Mouse (Mus musculus): ENCODE data around the gene AI182371. TPM values are rescaled to one million over a fixed set of nuclear protein-coding genes. Genes with fewer than 3 reads are reported as not detected.
A peak's percentile ranks its signal among the peaks of the same experiment; 100 is the strongest.

The AI182371 gene
- total RNA-seq (2021): not detected
- long read RNA-seq, experiment 1: 0 reads
- long read RNA-seq, experiment 2: 0 reads

DNA sequence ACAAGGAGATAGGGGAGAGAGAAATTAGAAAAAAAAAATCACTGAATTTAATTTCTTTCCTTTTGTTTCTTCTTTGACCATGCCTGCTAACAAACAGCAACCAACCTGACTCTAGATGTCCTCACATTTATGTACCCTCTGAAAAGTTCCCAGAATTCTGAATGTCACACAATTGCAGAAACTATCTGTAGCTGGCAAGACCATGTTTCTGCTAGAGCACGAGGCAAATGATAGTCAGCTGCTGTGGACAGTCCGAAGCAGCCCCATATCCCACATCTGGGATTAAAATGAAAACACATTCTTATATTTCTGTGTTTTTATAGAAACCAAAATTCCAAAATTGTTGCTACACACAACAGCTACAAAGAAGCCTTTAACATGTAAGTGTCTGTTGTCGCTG, at the start of gene AI182371:
Gene AI182371 (minus strand): TSS at position 101 of the 400 bp plus-strand sequence.
- no peak within 1 kb of the TSS for H3K4me3 ChIP-seq
- no peak within 1 kb of the TSS for H3K27ac ChIP-seq
- intact Hi-C loops (cut with DNase I): no loop called here
- DNase-seq: no peak
- TF ChIP-seq CTCF (IDR thresholded peaks at IDR 0.05): no peak

- intact Hi-C loops (cut with DNase I): no loop called here
- no peak for DNase-seq
- Histone ChIP-seq H3K27ac (no peak overlapping the region), H3K4me3 (no peak overlapping the region)
- no peak for TF ChIP-seq CTCF (IDR thresholded peaks at IDR 0.05)
Observed at GRCm38 (mm10) chr2:35148806-35149205, 47.5 kb upstream of the AI182371 start.

DNA sequence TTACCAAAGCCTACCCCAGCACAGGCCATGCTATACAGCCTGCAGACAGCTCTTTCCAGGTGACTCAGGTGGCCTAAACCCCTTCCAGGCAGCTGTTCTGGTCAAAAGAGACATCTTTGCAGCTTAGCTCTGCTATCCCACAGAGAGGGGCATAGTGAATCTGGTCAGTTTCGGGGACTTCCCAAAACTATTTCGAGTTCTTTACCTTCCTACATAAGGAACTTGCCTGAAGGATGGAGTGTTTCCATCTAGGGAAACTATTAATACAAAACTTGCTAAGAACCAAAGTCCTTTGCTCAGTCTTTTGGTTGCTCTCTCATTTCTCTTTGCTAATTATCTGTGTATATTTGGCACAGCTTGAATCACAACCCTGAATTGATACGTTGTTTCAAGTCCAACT, 40.3 kb upstream of the AI182371 start:
- Histone ChIP-seq H3K4me3 (no peak overlapping the region), H3K27ac (no peak overlapping the region)
- no peak for TF ChIP-seq CTCF (IDR thresholded peaks at IDR 0.05)
- DNase-seq: no peak
- intact Hi-C loops (cut with DNase I): no loop called here

DNA sequence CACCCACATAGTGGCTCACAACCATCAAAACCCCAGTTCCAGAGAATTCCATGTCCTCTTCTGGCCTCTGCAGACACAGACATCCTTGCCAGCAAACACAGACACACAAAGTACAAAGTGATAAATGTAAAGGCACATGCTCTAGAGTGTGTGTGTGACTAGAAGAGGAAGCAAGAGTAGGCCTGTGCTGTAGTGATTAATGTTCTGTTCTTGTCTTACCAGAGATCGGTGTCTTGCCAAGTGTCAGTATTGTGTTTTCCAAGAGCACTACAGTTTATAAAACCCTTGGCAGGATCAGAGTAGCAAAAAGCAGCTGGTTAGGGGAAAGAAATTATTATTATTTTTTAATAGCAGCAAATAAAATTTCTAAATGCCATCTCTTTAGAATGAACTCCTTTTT, 37.2 kb upstream of the AI182371 start:
- Histone ChIP-seq H3K27ac (no peak overlapping the region), H3K4me3 (no peak overlapping the region)
- DNase-seq: no peak
- TF ChIP-seq CTCF (IDR thresholded peaks at IDR 0.05): no peak
- intact Hi-C loops (cut with DNase I): no loop called here

- H3K27ac ChIP-seq: no peak overlapping the region
- TF ChIP-seq CTCF (IDR thresholded peaks at IDR 0.05): no peak
- H3K4me3 ChIP-seq: no peak overlapping the region
- DNase-seq: no peak
- intact Hi-C loops (cut with DNase I): no loop called here
Observed at GRCm38 (mm10) chr2:35133891-35134290, 32.5 kb upstream of the AI182371 start.

GRCm38 (mm10) chr2:35132662-35133055, 31.3 kb upstream of the AI182371 start:
- DNase-seq: no peak
- intact Hi-C loops (cut with DNase I): no loop called here
- no peak for TF ChIP-seq CTCF (IDR thresholded peaks at IDR 0.05)
- Histone ChIP-seq H3K4me3 (peak overlapping the region; percentile 72), H3K27ac (peak overlapping the region; percentile 85)

GRCm38 (mm10) chr2:35131991-35132661, 30.8 kb upstream of the AI182371 start:
- TF ChIP-seq CTCF (IDR thresholded peaks at IDR 0.05): peak; percentile 11; the same call in 1 of the 2 replicates

GRCm38 (mm10) chr2:35131491-35131890, 30.1 kb upstream of the AI182371 start:
- DNase-seq: no peak
- intact Hi-C loops (cut with DNase I): no loop called here
- Histone ChIP-seq H3K27ac (peak overlapping the region; percentile 85), H3K4me3 (peak overlapping the region; percentile 72)
- TF ChIP-seq CTCF (IDR thresholded peaks at IDR 0.05): no peak

More at GRCm38 (mm10) chr2:35131991-35132661, 30.8 kb upstream of the AI182371 start:
- peak overlapping the region; percentile 85 for H3K27ac ChIP-seq
- intact Hi-C loops (cut with DNase I): no loop called here
- DNase-seq: peak; percentile 95
- peak overlapping the region; percentile 72 for H3K4me3 ChIP-seq

GRCm38 (mm10) chr2:35124716-35125115, 23.4 kb upstream of the AI182371 start:
- TF ChIP-seq CTCF (IDR thresholded peaks at IDR 0.05): peak; percentile 19; the same call in 1 of the 2 replicates
- H3K4me3 ChIP-seq: no peak overlapping the region
- no peak for DNase-seq
- intact Hi-C loops (cut with DNase I): no loop called here
- H3K27ac ChIP-seq: no peak overlapping the region

DNA sequence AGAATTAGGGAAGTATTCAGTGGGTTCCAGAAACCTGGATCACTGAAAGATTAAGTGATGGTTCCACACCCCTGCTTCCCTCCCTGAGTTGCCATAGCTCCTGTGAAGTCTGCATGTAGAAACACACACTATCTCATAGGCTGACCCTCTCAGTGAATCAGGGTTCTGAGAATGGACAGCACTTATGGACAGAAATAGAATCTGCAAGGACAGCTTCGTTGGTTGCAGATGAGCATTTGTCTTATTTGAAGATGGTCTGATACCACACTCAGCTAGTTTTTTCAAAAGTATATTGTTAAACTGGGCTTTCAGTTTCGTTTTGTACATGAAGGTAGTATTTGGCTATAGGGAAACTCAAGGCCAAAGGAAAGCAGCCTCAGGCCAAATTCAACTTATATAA, 9.2 kb upstream of the AI182371 start:
- intact Hi-C loops (cut with DNase I): no loop called here
- no peak for TF ChIP-seq CTCF (IDR thresholded peaks at IDR 0.05)
- Histone ChIP-seq H3K4me3 (peak overlapping the region; percentile 4; the same call in 1 of the 2 replicates), H3K27ac (peak overlapping the region; percentile 98; the same call in 1 of the 2 replicates)
- DNase-seq: no peak

- Histone ChIP-seq H3K27ac (peak overlapping the region; percentile 98), H3K4me3 (peak overlapping the region; percentile 93)
- no peak for DNase-seq
- intact Hi-C loops (cut with DNase I): loop anchor here (2.0 kb wide), 1 partner anchor 61 kb away; no protein-coding TSS in a partner anchor
- no peak for TF ChIP-seq CTCF (IDR thresholded peaks at IDR 0.05)
Observed at GRCm38 (mm10) chr2:35109924-35110304, 8.6 kb upstream of the AI182371 start.

DNA sequence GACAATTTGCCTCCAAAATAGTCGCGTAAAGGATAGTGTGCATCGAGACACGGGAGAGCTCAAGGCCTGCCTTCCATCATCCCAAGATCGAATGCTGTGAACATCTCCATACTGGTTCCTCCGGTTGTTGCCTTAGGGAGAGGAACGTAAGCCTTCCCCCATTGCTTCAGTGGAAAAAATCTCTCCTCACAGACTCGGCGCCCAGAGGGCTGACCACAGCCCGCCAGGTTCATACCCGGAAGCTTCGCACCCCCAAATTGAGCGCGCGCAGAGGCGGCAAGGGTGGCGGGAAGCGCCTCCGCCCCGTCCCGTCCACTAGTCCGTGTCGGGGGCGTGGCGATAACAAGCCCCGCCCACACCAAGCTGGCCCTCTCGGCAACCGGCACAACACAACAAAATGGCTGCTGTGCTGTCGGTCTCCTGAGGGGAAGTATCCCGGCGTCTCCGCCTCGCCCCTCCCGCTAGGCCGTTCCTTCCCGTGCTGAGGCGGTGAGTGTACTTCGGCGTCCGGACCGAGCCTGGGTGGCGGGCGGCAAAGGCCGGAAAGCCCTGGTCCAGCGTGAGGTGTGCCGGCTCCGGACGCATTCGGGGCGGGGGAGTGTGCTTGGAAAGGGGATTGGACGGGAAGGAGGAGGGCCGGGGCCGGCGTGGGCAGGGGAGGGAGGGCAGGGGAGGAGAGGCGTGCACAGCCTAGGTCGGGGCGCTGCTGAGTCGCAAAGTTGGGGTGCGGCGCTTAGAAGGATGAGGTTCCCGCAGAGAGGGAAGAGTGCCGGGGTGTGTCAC, 8.0 kb upstream of the AI182371 start, which contains the start of gene Cntrl:
Gene Cntrl (plus strand): TSS at position 352 of the 783 bp plus-strand sequence.
- no peak for TF ChIP-seq CTCF (IDR thresholded peaks at IDR 0.05)
- H3K4me3 ChIP-seq: peak within 1 kb of the TSS; percentile 93
- H3K27ac ChIP-seq: peak within 1 kb of the TSS; percentile 98
- intact Hi-C loops (cut with DNase I): loop anchor here (2.0 kb wide), 1 partner anchor 61 kb away; no protein-coding TSS in a partner anchor
- peak; percentile 96 for DNase-seq

GRCm38 (mm10) chr2:35108712-35109111, 7.4 kb upstream of the AI182371 start:
- Histone ChIP-seq H3K27ac (peak overlapping the region; percentile 98), H3K4me3 (peak overlapping the region; percentile 93)
- TF ChIP-seq CTCF (IDR thresholded peaks at IDR 0.05): peak; percentile 53
- intact Hi-C loops (cut with DNase I): loop anchor here (2.0 kb wide), 1 partner anchor 60 kb away; no protein-coding TSS in a partner anchor
- no peak for DNase-seq

Measured in gastrocnemius, adult 2 months (tissue).